Mouse (Mus musculus): Measurements from ENCODE around the gene Ripor2. TPM values are rescaled to one million over a fixed set of nuclear protein-coding genes. Genes with fewer than 3 reads are reported as not detected.

Gene Ripor2
- 0.03 TPM in 2 replicates for polyA plus RNA-seq (2012)

- TF ChIP-seq GATA1 (IDR thresholded peaks at IDR 0.05; ENCODE audit: low read length) (no peak), TAL1 (IDR thresholded peaks at IDR 0.05; ENCODE audit: low read length) (no peak)
- H3K4me1 ChIP-seq (ENCODE audit: control insufficient read depth) = peaks cover 43% of the 10 kb centered on the region
- H3K27me3 ChIP-seq (ENCODE audit: control insufficient read depth) = no peaks in the 10 kb centered on the region
- H3K4me3 ChIP-seq (replicated peaks) = no peak within 1 kb of the TSS
- no peaks in the 10 kb centered on the region for H3K36me3 ChIP-seq (ENCODE audit: control insufficient read depth)
- no peaks in the 10 kb centered on the region for H3K9me3 ChIP-seq (ENCODE audit: control insufficient read depth, low read length)
Measured at GRCm38 (mm10) chr13:24581833-24582232, at the start of gene Ripor2. Ripor2 (plus strand) TSS chr13:24582189.

GRCm38 (mm10) chr13:24536531-24537167 lies 45.3 kb upstream of the Ripor2 start:
- Histone ChIP-seq H3K27me3 (ENCODE audit: control insufficient read depth) (no peaks in the 10 kb centered on the region), H3K4me1 (ENCODE audit: control insufficient read depth) (no peaks in the 10 kb centered on the region; the same call in 1 of the 2 replicates), H3K4me3 (replicated peaks) (no peak overlapping the region), H3K9me3 (ENCODE audit: control insufficient read depth, low read length) (peaks cover 2% of the 10 kb centered on the region; the same call in 1 of the 2 replicates), H3K36me3 (ENCODE audit: control insufficient read depth) (no peaks in the 10 kb centered on the region)
- no peak for TF ChIP-seq GATA1 (IDR thresholded peaks at IDR 0.05; ENCODE audit: low read length)
- no peak for TF ChIP-seq TAL1 (IDR thresholded peaks at IDR 0.05; ENCODE audit: low read length)

- Histone ChIP-seq H3K4me3 (replicated peaks) (no peak overlapping the region), H3K4me1 (ENCODE audit: control insufficient read depth) (no peaks in the 10 kb centered on the region; the same call in 1 of the 2 replicates), H3K9me3 (ENCODE audit: control insufficient read depth, low read length) (peaks cover 2% of the 10 kb centered on the region; the same call in 1 of the 2 replicates), H3K27me3 (ENCODE audit: control insufficient read depth) (no peaks in the 10 kb centered on the region), H3K36me3 (ENCODE audit: control insufficient read depth) (no peaks in the 10 kb centered on the region)
- TF ChIP-seq GATA1 (IDR thresholded peaks at IDR 0.05; ENCODE audit: low read length) (no peak), TAL1 (IDR thresholded peaks at IDR 0.05; ENCODE audit: low read length) (no peak)
Measured at GRCm38 (mm10) chr13:24538012-24538411, 44.0 kb upstream of the Ripor2 start.

GRCm38 (mm10) chr13:24538941-24539340 lies 43.0 kb upstream of the Ripor2 start:
- TF ChIP-seq GATA1 (IDR thresholded peaks at IDR 0.05; ENCODE audit: low read length) = no peak
- no peak for TF ChIP-seq TAL1 (IDR thresholded peaks at IDR 0.05; ENCODE audit: low read length)
- no peaks in the 10 kb centered on the region for H3K36me3 ChIP-seq (ENCODE audit: control insufficient read depth)
- H3K9me3 ChIP-seq (ENCODE audit: control insufficient read depth, low read length) = peaks cover 2% of the 10 kb centered on the region; the same call in 1 of the 2 replicates
- no peak overlapping the region for H3K4me3 ChIP-seq (replicated peaks)
- no peaks in the 10 kb centered on the region for H3K27me3 ChIP-seq (ENCODE audit: control insufficient read depth)
- H3K4me1 ChIP-seq (ENCODE audit: control insufficient read depth) = peaks cover 4% of the 10 kb centered on the region

- H3K4me3 ChIP-seq (replicated peaks) = no peak overlapping the region
- TF ChIP-seq GATA1 (IDR thresholded peaks at IDR 0.05; ENCODE audit: low read length) (no peak), TAL1 (IDR thresholded peaks at IDR 0.05; ENCODE audit: low read length) (no peak)
- peaks cover 49% of the 10 kb centered on the region for H3K4me1 ChIP-seq (ENCODE audit: control insufficient read depth)
- H3K9me3 ChIP-seq (ENCODE audit: control insufficient read depth, low read length) = no peaks in the 10 kb centered on the region
- no peaks in the 10 kb centered on the region for H3K36me3 ChIP-seq (ENCODE audit: control insufficient read depth)
- H3K27me3 ChIP-seq (ENCODE audit: control insufficient read depth) = no peaks in the 10 kb centered on the region
Measured at GRCm38 (mm10) chr13:24545677-24546076, 36.3 kb upstream of the Ripor2 start.

- Histone ChIP-seq H3K36me3 (ENCODE audit: control insufficient read depth) (no peaks in the 10 kb centered on the region), H3K4me1 (ENCODE audit: control insufficient read depth) (peaks cover 61% of the 10 kb centered on the region), H3K4me3 (replicated peaks) (no peak overlapping the region), H3K9me3 (ENCODE audit: control insufficient read depth, low read length) (no peaks in the 10 kb centered on the region), H3K27me3 (ENCODE audit: control insufficient read depth) (no peaks in the 10 kb centered on the region)
- TF ChIP-seq TAL1 (IDR thresholded peaks at IDR 0.05; ENCODE audit: low read length) (no peak), GATA1 (IDR thresholded peaks at IDR 0.05; ENCODE audit: low read length) (no peak)
Measured at GRCm38 (mm10) chr13:24546801-24547459, 35.1 kb upstream of the Ripor2 start.

GRCm38 (mm10) chr13:24548911-24549310 lies 33.1 kb upstream of the Ripor2 start:
- Histone ChIP-seq H3K9me3 (ENCODE audit: control insufficient read depth, low read length) (no peaks in the 10 kb centered on the region), H3K36me3 (ENCODE audit: control insufficient read depth) (no peaks in the 10 kb centered on the region), H3K4me1 (ENCODE audit: control insufficient read depth) (peaks cover 75% of the 10 kb centered on the region), H3K27me3 (ENCODE audit: control insufficient read depth) (no peaks in the 10 kb centered on the region), H3K4me3 (replicated peaks) (no peak overlapping the region)
- TF ChIP-seq TAL1 (IDR thresholded peaks at IDR 0.05; ENCODE audit: low read length) (no peak), GATA1 (IDR thresholded peaks at IDR 0.05; ENCODE audit: low read length) (no peak)

- Histone ChIP-seq H3K36me3 (ENCODE audit: control insufficient read depth) (no peaks in the 10 kb centered on the region), H3K9me3 (ENCODE audit: control insufficient read depth, low read length) (no peaks in the 10 kb centered on the region), H3K4me1 (ENCODE audit: control insufficient read depth) (peaks cover 75% of the 10 kb centered on the region), H3K27me3 (ENCODE audit: control insufficient read depth) (no peaks in the 10 kb centered on the region), H3K4me3 (replicated peaks) (peak overlapping the region; percentile 56)
- TF ChIP-seq GATA1 (IDR thresholded peaks at IDR 0.05; ENCODE audit: low read length) = peak; percentile 50
- TF ChIP-seq TAL1 (IDR thresholded peaks at IDR 0.05; ENCODE audit: low read length) = peak; percentile 69
Measured at GRCm38 (mm10) chr13:24551100-24551931, 30.7 kb upstream of the Ripor2 start.

GRCm38 (mm10) chr13:24552039-24552438 lies 29.9 kb upstream of the Ripor2 start:
- H3K36me3 ChIP-seq (ENCODE audit: control insufficient read depth) = no peaks in the 10 kb centered on the region
- peak overlapping the region; percentile 56 for H3K4me3 ChIP-seq (replicated peaks)
- no peaks in the 10 kb centered on the region for H3K27me3 ChIP-seq (ENCODE audit: control insufficient read depth)
- peaks cover 71% of the 10 kb centered on the region for H3K4me1 ChIP-seq (ENCODE audit: control insufficient read depth)
- TF ChIP-seq GATA1 (IDR thresholded peaks at IDR 0.05; ENCODE audit: low read length) (no peak), TAL1 (IDR thresholded peaks at IDR 0.05; ENCODE audit: low read length) (no peak)
- H3K9me3 ChIP-seq (ENCODE audit: control insufficient read depth, low read length) = no peaks in the 10 kb centered on the region

All from erythroblast, embryonic 14.5 days (primary cell).